Mouse (Mus musculus): Measurements from ENCODE around the gene Gm45618.

DNA sequence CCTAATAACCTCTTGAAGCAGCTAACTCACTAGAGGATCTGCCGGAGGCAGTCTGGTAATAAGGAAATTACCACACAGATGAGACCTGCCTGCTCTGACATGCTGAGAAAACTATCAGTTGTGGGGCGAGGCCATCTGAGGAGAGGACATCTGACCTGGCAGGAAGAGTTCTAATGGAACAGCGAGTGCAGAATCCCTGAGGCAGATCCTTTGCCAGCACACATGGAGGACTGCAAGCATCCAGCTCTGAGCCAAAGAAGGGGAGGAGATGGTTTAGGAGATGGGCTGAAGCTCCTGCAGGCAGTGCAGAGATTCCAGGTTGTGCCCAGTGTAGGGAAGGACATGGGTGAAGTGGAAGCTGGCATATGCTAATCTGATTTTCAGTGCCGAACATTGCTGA is 31.7 kb upstream of the Gm45618 start:
- TF ChIP-seq POLR2A (IDR thresholded peaks at IDR 0.05; ENCODE audit: extremely low read depth, insufficient read depth, low read length): no peak
- no peak for TF ChIP-seq CTCF (IDR thresholded peaks at IDR 0.05; ENCODE audit: extremely low read depth, insufficient read depth, low read length)

Data from cortical plate, adult 2 months (tissue).